Comparison of ENCODE assay signal across 16 mouse cellular contexts in the genomic region with DNA sequence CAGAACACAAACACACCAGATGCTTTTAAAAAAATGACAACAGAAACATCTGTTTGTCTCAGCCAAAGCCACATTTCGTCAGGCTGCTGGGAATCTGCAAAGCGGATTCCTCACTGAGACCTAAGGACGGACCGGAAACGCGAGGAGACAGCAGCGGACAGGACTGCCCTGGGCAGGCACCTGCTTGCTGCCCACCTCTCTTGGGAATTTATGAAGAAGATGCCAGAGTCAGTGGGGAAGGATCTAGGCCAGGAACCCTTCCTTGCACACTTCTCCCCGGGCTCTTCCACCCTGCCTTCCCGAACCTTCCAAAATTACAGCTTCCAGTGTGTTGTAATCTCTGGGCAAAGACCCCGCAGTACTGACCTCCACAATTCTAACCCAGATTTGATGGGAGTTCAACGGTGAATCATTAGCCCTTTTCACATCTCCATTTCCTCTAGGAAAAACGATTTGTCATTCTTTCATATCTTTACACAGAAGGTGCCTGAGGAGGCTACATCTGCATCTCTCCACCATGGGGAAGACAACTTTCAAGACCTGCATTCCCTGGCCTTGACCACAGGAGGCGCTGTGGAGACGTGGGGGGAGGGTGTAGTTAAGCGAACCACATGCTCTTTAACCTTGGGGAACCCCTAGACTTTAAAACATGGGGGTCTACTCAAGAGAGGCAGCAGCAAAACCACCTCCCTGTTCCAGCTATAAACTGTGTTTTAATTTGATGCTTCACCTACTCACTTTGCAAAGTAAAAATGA. TPM values are rescaled to one million over a fixed set of nuclear protein-coding genes. Genes with fewer than 3 reads are reported as not detected.
DNase-seq lines count a peak whose midpoint lies in the region; ATAC-seq and TF ChIP-seq lines count a peak whose summit lies in the region.
"Had no signal": no experiment of that assay in that cellular context is flagged by ENCODE, and none has a peak within 500 bp of the region (broad histone marks: within the 10 kb centered on the region; RNA-seq: fewer than 3 reads in every experiment).

No protein-coding gene starts in this region.

- 0 out of 2 replicates have a peak, but pooled peaks have one; percentile 14 for TF ChIP-seq CTCF in cerebellum, adult 2 months (IDR thresholded peaks at IDR 0.05; ENCODE audit: borderline replicate concordance, insufficient read depth, low read depth, low read length)
- peak; percentile 47 for TF ChIP-seq CTCF in kidney, adult 2 months (conservative IDR thresholded peaks at IDR 0.05; ENCODE audit: insufficient read depth, insufficient read length, low read depth, low read length)
- peak; percentile 84; the same call in 1 of the 2 replicates for TF ChIP-seq CTCF in testis, adult 2 months (IDR thresholded peaks at IDR 0.05; ENCODE audit: control insufficient read depth, insufficient read depth, insufficient replicate concordance, low read depth, low read length)
- TF ChIP-seq CTCF in stomach, postnatal 0 days (IDR thresholded peaks at IDR 0.05; ENCODE audit: low read depth), result peak; percentile 63

- H3K36me3 ChIP-seq in kidney, adult 2 months (ENCODE audit: control insufficient read depth, insufficient read depth, low read length), result no peaks in the 10 kb centered on the region
- H3K36me3 ChIP-seq in testis, adult 2 months (ENCODE audit: control insufficient read depth, insufficient read depth, low read length), result no peaks in the 10 kb centered on the region
- no peaks in the 10 kb centered on the region for H3K36me3 ChIP-seq in stomach, postnatal 0 days (ENCODE audit: control insufficient read depth, insufficient read depth, low read length)
- H3K36me3 ChIP-seq: forebrain, embryonic 10.5 days had no signal

- H3K27ac ChIP-seq in cerebellum, adult 2 months (ENCODE audit: insufficient read depth, low read length), result no peak overlapping the region
- H3K27ac ChIP-seq in kidney, adult 2 months (ENCODE audit: insufficient read depth, low read depth, low read length), result no peak overlapping the region
- no peak overlapping the region for H3K27ac ChIP-seq in testis, adult 2 months (ENCODE audit: control insufficient read depth, insufficient read depth, low read depth, low read length)
- H3K27ac ChIP-seq in stomach, postnatal 0 days (replicated peaks), result no peak overlapping the region
- H3K27ac ChIP-seq: embryonic facial prominence, embryonic 10.5 days; forebrain, embryonic 10.5 days; limb, embryonic 15.5 days had no signal

- no peak for TF ChIP-seq POLR2A in cerebellum, adult 2 months (IDR thresholded peaks at IDR 0.05; ENCODE audit: borderline replicate concordance, insufficient read depth, low read length)
- TF ChIP-seq POLR2A in kidney, adult 2 months (IDR thresholded peaks at IDR 0.05; ENCODE audit: low read depth, low read length), result no peak
- no peak for TF ChIP-seq POLR2A in testis, adult 2 months (IDR thresholded peaks at IDR 0.05; ENCODE audit: control insufficient read depth, low read depth, low read length)

- no peak for TF ChIP-seq EP300 in stomach, postnatal 0 days (optimal IDR thresholded peaks at IDR 0.05)

- DNase-seq in cerebellum, adult 2 months, result no peak
- no peak for DNase-seq in cerebellum, adult 9-10 months
- DNase-seq in kidney, adult 2 months, result peak; percentile 32
- no peak for DNase-seq in kidney, postnatal 36 days
- DNase-seq in testis, postnatal 14 days (ENCODE audit: low spot score), result no peak
- no peak for DNase-seq in stomach, postnatal 0 days (ENCODE audit: low spot score)
- no peak for DNase-seq in T-cell, adult 2 months (ENCODE audit: low spot score)
- DNase-seq: adrenal gland, postnatal 25 days; cerebellum, adult 18-20 months; kidney, postnatal 14 days; thymus, postnatal 14 days had no signal

- H3K4me1 ChIP-seq in cerebellum, adult 2 months (ENCODE audit: control insufficient read depth, insufficient read depth, low read length), result no peaks in the 10 kb centered on the region
- H3K4me1 ChIP-seq in kidney, adult 2 months (ENCODE audit: control insufficient read depth, insufficient read depth, low read length), result no peaks in the 10 kb centered on the region
- H3K4me1 ChIP-seq in testis, adult 2 months (ENCODE audit: control insufficient read depth, insufficient read depth, low read length), result no peaks in the 10 kb centered on the region; the same call in 1 of the 2 replicates
- H3K4me1 ChIP-seq in stomach, postnatal 0 days (replicated peaks; ENCODE audit: control insufficient read depth, insufficient read depth), result 0 out of 2 replicates have a peak, but pooled peaks cover 3% of the 10 kb centered on the region

- H3K4me2 ChIP-seq in stomach, postnatal 0 days (replicated peaks; ENCODE audit: low read depth), result no peak overlapping the region
- H3K4me2 ChIP-seq: limb, embryonic 15.5 days had no signal

- no peaks in the 10 kb centered on the region for H3K27me3 ChIP-seq in cerebellum, adult 2 months (ENCODE audit: control insufficient read depth, insufficient read depth, low read length)
- no peaks in the 10 kb centered on the region for H3K27me3 ChIP-seq in kidney, adult 2 months (replicated peaks; ENCODE audit: control insufficient read depth, insufficient read depth, low read length)
- H3K27me3 ChIP-seq in testis, adult 2 months (ENCODE audit: control insufficient read depth, insufficient read depth, low read length), result no peaks in the 10 kb centered on the region
- H3K27me3 ChIP-seq in stomach, postnatal 0 days (ENCODE audit: control insufficient read depth, insufficient read depth, low read length), result no peaks in the 10 kb centered on the region
- H3K27me3 ChIP-seq: limb, embryonic 15.5 days had no signal

- WGBS in cerebellum, adult 2 months, result 79% methylated on average over 15 of the region's 15 CpGs
- 71% methylated on average over 15 of the region's 15 CpGs for WGBS in kidney, adult 2 months
- 75% methylated on average over 15 of the region's 15 CpGs for WGBS in stomach, postnatal 0 days

- no peak overlapping the region for H3K4me3 ChIP-seq in cerebellum, adult 2 months (replicated peaks; ENCODE audit: insufficient read depth, low read depth, low read length)
- H3K4me3 ChIP-seq in kidney, adult 2 months (ENCODE audit: insufficient read depth, low read depth, low read length), result no peak overlapping the region
- no peak overlapping the region for H3K4me3 ChIP-seq in testis, adult 2 months (ENCODE audit: control insufficient read depth, low read depth, low read length)
- H3K4me3 ChIP-seq in stomach, postnatal 0 days (ENCODE audit: low read depth, low read length), result no peak overlapping the region
- H3K4me3 ChIP-seq: embryonic facial prominence, embryonic 10.5 days; forebrain, embryonic 10.5 days; limb, embryonic 15.5 days; megakaryocyte, embryonic 14.5 days had no signal

- ATAC-seq in stomach, postnatal 0 days (ENCODE audit: low FRiP score, low TSS enrichment), result no peak

- H3K9me3 ChIP-seq in stomach, postnatal 0 days (ENCODE audit: control insufficient read depth, low read length), result no peaks in the 10 kb centered on the region
- H3K9me3 ChIP-seq: embryonic facial prominence, embryonic 10.5 days; forebrain, embryonic 10.5 days; limb, embryonic 15.5 days had no signal

- H3K9ac ChIP-seq in stomach, postnatal 0 days (ENCODE audit: low read length), result no peak overlapping the region
- H3K9ac ChIP-seq: limb, embryonic 15.5 days had no signal

RNA-seq across cellular contexts. Expression of gene Tgfb2, which starts 7.0 kb away (rescaled TPM):
- polyA plus RNA-seq in cerebellum, adult 2 months (2012; rRNA removed), result 3.8 and 4.0 TPM in 2 replicates
- 1.5 TPM in 2 replicates for polyA plus RNA-seq in kidney, adult 2 months (2012; rRNA removed)
- polyA plus RNA-seq in testis, adult 2 months (2012; rRNA removed), result 0.18 and 0.32 TPM in 2 replicates
- polyA plus RNA-seq in stomach, postnatal 0 days (2015; fragmentation: Nextera tagmentation; extraction: Ambion mirVana), result 10.3 and 11.0 TPM in 2 replicates

RNA-seq across cellular contexts. Expression of gene Rrp15, which starts 50.4 kb away (rescaled TPM):
- polyA plus RNA-seq in cerebellum, adult 2 months (2012; rRNA removed), result 10.7 and 12.2 TPM in 2 replicates
- 3.1 and 4.5 TPM in 2 replicates for polyA plus RNA-seq in kidney, adult 2 months (2012; rRNA removed)
- 5.4 and 5.8 TPM in 2 replicates for polyA plus RNA-seq in testis, adult 2 months (2012; rRNA removed)
- 32.3 and 33.1 TPM in 2 replicates for polyA plus RNA-seq in stomach, postnatal 0 days (2015; fragmentation: Nextera tagmentation; extraction: Ambion mirVana)

Comparison
In these comparisons a context has a peak if more than half of its experiments do, and no peak if none do; other contexts are left out.
1. CTCF ChIP-seq: peak in every context shown above with its lines; median percentile 84 in testis, adult 2 months; 63 in stomach, postnatal 0 days; 47 in kidney, adult 2 months; 14 in cerebellum, adult 2 months.